Mouse (Mus musculus) liver, embryonic 12.5 days (tissue): ENCODE results near the gene D17Wsu92e. TPM values are rescaled to one million over a fixed set of nuclear protein-coding genes. Genes with fewer than 3 reads are reported as not detected.

Experiments
- ATAC-seq: fragments of 200-750 bp; cut with Nextera tagmentation; 2 replicates; pipeline ENCODE4 v1.8.0; 2017; ENCODE audit warnings: moderate number of reproducible peaks, mild to moderate bottlenecking, moderate library complexity
- H3K27ac ChIP-seq: fragments of 300-500 bp; sonication (generic); 2 replicates; pipeline ENCODE4 v1.5.1; 2016; ENCODE audit warnings: mild to moderate bottlenecking
- H3K27me3 ChIP-seq: fragments of 300-500 bp; sonication (generic); replicated peaks from 2 replicates; pipeline ENCODE4 v1.6.1; 2016; ENCODE audit warnings: mild to moderate bottlenecking, moderate library complexity
- H3K36me3 ChIP-seq: fragments of 300-500 bp; sonication (generic); 2 replicates; pipeline ENCODE4 v1.6.1; 2016; ENCODE audit warnings: mild to moderate bottlenecking, moderate library complexity
- H3K4me1 ChIP-seq: fragments of 300-500 bp; sonication (generic); 2 replicates; pipeline ENCODE4 v1.6.1; 2016
- H3K4me2 ChIP-seq: fragments of 300-500 bp; sonication (generic); 2 replicates; pipeline ENCODE4 v1.6.1; 2016; ENCODE audit warnings: mild to moderate bottlenecking, moderate library complexity
- H3K4me3 ChIP-seq: fragments of 300-500 bp; sonication (generic); 2 replicates; pipeline ENCODE4 v1.5.1; 2016; ENCODE audit warnings: mild to moderate bottlenecking, moderate library complexity
- H3K9ac ChIP-seq: fragments of 300-500 bp; sonication (generic); 2 replicates; pipeline ENCODE4 v1.6.1; 2016; ENCODE audit warnings: mild to moderate bottlenecking, moderate library complexity
- H3K9me3 ChIP-seq: fragments of 300-500 bp; sonication (generic); replicated peaks from 2 replicates; pipeline ENCODE4 v1.6.1; 2016; ENCODE audit warnings: mild to moderate bottlenecking, moderate library complexity
- WGBS: fragments of 180-500 bp; shearing (Covaris S2); methylation state at CpG from one replicate; pipeline ENCODE4 v1.1.7; 2016; ENCODE audit not compliant: insufficient replicate concordance; 5-methylcytosine and 5-hydroxymethylcytosine counted together
- polyA plus RNA-seq: library from polyadenylated mRNA; unstranded; fragments of >200 nt; fragmentation: Nextera tagmentation; extraction: Ambion mirVana; gene quantifications from 2 replicates; pipeline ENCODE4 v1.2.1, GENCODE M21; 2016

The D17Wsu92e gene
- polyA plus RNA-seq, 1 experiment from 2014 or later: 17.1 TPM

DNA sequence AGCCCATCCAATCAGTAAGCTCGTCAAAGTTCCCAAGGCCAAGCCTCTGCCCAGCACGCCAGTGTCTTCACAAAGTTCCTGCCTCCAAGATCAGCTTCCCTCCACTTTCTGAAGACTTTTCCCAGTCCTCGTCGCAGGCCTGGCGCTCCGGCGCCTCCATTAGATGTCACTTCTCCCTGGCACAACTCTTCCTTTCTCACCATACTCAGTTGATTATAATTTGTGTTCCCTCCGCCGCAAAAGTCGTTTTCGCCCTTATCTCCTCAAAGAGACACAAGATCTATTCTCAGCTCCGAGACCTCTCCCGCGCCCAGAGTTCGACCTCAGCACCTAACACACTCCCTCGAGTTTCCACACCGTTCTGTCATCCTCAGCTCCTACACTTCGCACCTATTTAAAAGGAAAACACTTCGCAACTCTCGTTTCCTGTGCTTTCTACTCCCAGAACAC lies 902 bp downstream of the D17Wsu92e start:
- no peaks in the 10 kb centered on the region for H3K36me3 ChIP-seq

DNA sequence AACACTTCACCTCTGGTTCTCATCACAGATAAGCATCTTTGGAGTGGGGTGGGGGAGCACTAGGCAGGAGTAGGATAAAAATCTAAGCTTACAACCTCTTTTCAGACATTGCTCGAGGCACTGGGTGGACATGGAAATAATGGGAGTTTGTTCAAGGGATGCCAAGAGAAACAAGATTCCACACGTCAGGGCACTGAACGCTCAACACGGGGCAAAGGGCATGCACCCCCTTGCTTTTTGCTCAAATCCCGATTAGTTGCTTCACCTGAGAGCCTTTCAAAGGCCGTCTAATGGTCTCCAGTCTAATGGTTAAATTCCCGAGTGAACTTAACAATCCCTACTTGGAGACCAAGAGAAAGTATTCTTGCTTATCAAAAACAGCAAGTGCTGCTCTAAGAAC lies 1.4 kb downstream of the D17Wsu92e start:
- H3K36me3 ChIP-seq: no peaks in the 10 kb centered on the region
- H3K9ac ChIP-seq: peak overlapping the region; percentile 97
- H3K4me2 ChIP-seq: peak overlapping the region; percentile 86
- 19% methylated on average over 7 of the region's 7 CpGs for WGBS
- H3K27me3 ChIP-seq: no peaks in the 10 kb centered on the region
- peak overlapping the region; percentile 97 for H3K4me3 ChIP-seq
- ATAC-seq: no peak
- H3K27ac ChIP-seq: peak overlapping the region; percentile 93
- peaks cover 66% of the 10 kb centered on the region for H3K4me1 ChIP-seq
- H3K9me3 ChIP-seq: no peaks in the 10 kb centered on the region

More for the DNA sequence above, 902 bp downstream of the D17Wsu92e start:
- no peak for ATAC-seq
- WGBS: under 1% methylated on average over 20 of the region's 20 CpGs
- H3K4me3 ChIP-seq: peak overlapping the region; percentile 97
- H3K27ac ChIP-seq: peak overlapping the region; percentile 93
- H3K4me2 ChIP-seq: peak overlapping the region; percentile 86
- no peaks in the 10 kb centered on the region for H3K9me3 ChIP-seq
- H3K27me3 ChIP-seq: no peaks in the 10 kb centered on the region
- peak overlapping the region; percentile 97 for H3K9ac ChIP-seq
- peaks cover 63% of the 10 kb centered on the region for H3K4me1 ChIP-seq

- H3K27me3 ChIP-seq: no peaks in the 10 kb centered on the region
- peaks cover 77% of the 10 kb centered on the region for H3K4me1 ChIP-seq
- H3K9ac ChIP-seq: no peak overlapping the region
- no peak for ATAC-seq
- no peak overlapping the region for H3K27ac ChIP-seq
- H3K9me3 ChIP-seq: no peaks in the 10 kb centered on the region
- no peak overlapping the region for H3K4me2 ChIP-seq
- H3K36me3 ChIP-seq: 0 out of 2 replicates have a peak, but pooled peaks cover 10% of the 10 kb centered on the region
- no peak overlapping the region for H3K4me3 ChIP-seq
Observed at GRCm38 (mm10) chr17:27814606-27815005, 5.8 kb downstream of the D17Wsu92e start.

DNA sequence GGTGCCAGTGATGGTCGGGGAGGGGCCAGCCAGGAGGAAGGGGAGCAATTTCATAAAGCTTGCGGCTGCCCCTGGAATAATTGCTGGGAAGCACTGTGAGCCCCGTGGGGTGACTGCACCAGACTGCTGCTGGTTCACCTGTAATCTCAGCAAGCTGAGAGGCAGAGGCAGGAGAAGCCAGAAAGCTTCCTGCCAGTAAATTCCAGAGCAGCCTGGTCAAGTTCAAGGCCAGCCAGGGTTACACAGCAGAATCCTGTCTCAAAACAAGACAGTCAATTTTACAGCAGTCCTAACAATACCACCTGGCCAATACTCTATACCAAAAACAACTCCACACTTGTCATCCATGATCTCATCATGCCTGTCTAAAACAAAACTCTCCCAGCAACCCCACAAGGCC lies 8.5 kb downstream of the D17Wsu92e start:
- no peak overlapping the region for H3K9ac ChIP-seq

GRCm38 (mm10) chr17:27810569-27811331 lies 9.7 kb downstream of the D17Wsu92e start:
- no peak overlapping the region for H3K4me3 ChIP-seq
- WGBS: 78% methylated on average over 16 of the region's 16 CpGs
- no peaks in the 10 kb centered on the region for H3K27me3 ChIP-seq
- peak overlapping the region; percentile 5; the same call in 1 of the 2 replicates for H3K27ac ChIP-seq
- H3K9ac ChIP-seq: no peak overlapping the region
- H3K4me1 ChIP-seq: peaks cover 62% of the 10 kb centered on the region
- H3K36me3 ChIP-seq: 0 out of 2 replicates have a peak, but pooled peaks cover 10% of the 10 kb centered on the region
- no peak for ATAC-seq
- no peak overlapping the region for H3K4me2 ChIP-seq
- no peaks in the 10 kb centered on the region for H3K9me3 ChIP-seq

More for the DNA sequence above, 8.5 kb downstream of the D17Wsu92e start:
- H3K4me1 ChIP-seq: peaks cover 61% of the 10 kb centered on the region
- 0 out of 2 replicates have a peak, but pooled peaks cover 10% of the 10 kb centered on the region for H3K36me3 ChIP-seq
- ATAC-seq: no peak
- H3K27me3 ChIP-seq: no peaks in the 10 kb centered on the region
- no peak overlapping the region for H3K27ac ChIP-seq
- WGBS: 69% methylated on average over 3 of the region's 3 CpGs
- H3K4me3 ChIP-seq: no peak overlapping the region
- no peaks in the 10 kb centered on the region for H3K9me3 ChIP-seq
- H3K4me2 ChIP-seq: no peak overlapping the region

DNA sequence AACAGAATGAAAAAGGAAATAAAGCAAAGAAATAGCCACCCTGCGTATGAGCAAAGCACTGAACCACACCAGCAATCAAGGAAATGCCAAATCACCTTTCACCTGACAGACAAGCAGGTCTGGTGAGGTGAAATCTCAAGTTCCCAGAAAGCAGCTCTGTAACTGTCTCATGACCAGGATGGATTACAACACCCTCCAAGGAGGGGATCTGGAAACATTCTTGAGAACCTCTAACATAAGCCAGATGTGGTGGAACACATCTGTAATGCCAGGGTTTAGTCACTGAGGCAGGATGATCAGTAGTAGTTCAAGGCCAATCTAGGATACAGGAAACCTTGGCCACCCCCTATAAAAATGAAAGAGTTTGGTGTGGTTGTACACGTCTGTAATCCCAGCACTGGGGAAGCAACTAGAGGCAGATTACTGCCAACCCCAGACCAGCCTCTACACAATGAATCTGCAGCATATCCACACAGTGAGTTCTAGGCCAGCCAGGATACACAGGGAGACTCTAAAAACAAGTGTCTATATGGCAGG lies 12.8 kb downstream of the D17Wsu92e start:
- Histone ChIP-seq H3K4me3 (no peak overlapping the region), H3K9me3 (no peaks in the 10 kb centered on the region), H3K4me2 (no peak overlapping the region), H3K4me1 (peaks cover 76% of the 10 kb centered on the region), H3K27ac (no peak overlapping the region), H3K9ac (no peak overlapping the region), H3K27me3 (no peaks in the 10 kb centered on the region), H3K36me3 (peaks cover 13% of the 10 kb centered on the region; the same call in 1 of the 2 replicates)
- 60% methylated on average over 2 of the region's 2 CpGs for WGBS
- ATAC-seq: no peak

GRCm38 (mm10) chr17:27804803-27805770 lies 15.4 kb downstream of the D17Wsu92e start:
- H3K4me1 ChIP-seq: peaks cover 66% of the 10 kb centered on the region
- no peaks in the 10 kb centered on the region; the same call in 1 of the 2 replicates for H3K9me3 ChIP-seq
- 53% methylated on average over 10 of the region's 10 CpGs for WGBS
- H3K9ac ChIP-seq: no peak overlapping the region
- H3K27ac ChIP-seq: no peak overlapping the region
- ATAC-seq: 0 out of 2 replicates have a peak, but pooled peaks have one; percentile 54
- no peaks in the 10 kb centered on the region for H3K27me3 ChIP-seq
- H3K4me2 ChIP-seq: no peak overlapping the region
- H3K4me3 ChIP-seq: no peak overlapping the region
- H3K36me3 ChIP-seq: peaks cover 9% of the 10 kb centered on the region; the same call in 1 of the 2 replicates

- no peak overlapping the region for H3K9ac ChIP-seq
- H3K4me3 ChIP-seq: no peak overlapping the region
- peaks cover 72% of the 10 kb centered on the region for H3K4me1 ChIP-seq
Observed at GRCm38 (mm10) chr17:27804156-27804690, 16.2 kb downstream of the D17Wsu92e start.

DNA sequence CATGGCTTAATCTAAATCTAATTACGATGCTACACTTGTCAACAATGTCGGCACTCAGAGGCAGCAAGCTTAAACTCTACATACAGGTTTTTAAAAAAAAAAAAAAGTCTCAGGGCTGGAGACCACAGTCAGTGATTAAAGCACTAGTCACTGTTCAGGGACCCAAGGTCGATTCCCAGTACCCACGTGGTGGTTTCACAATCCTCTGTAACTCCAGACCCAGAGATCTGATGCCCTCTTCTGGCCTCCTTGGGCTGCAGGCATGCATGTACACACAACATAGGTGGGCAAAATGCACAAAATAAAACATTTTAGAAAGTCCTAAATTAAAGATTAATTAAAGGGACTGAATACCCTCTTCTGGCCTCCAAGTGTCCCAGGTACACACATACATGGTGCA lies 16.7 kb downstream of the D17Wsu92e start:
- no peak overlapping the region for H3K4me2 ChIP-seq
- no peaks in the 10 kb centered on the region; the same call in 1 of the 2 replicates for H3K9me3 ChIP-seq
- no peak overlapping the region for H3K4me3 ChIP-seq
- H3K27me3 ChIP-seq: no peaks in the 10 kb centered on the region
- H3K36me3 ChIP-seq: peaks cover 6% of the 10 kb centered on the region; the same call in 1 of the 2 replicates
- 63% methylated on average over 4 of the region's 4 CpGs for WGBS
- no peak for ATAC-seq
- no peak overlapping the region for H3K27ac ChIP-seq
- no peak overlapping the region for H3K9ac ChIP-seq
- peaks cover 77% of the 10 kb centered on the region for H3K4me1 ChIP-seq

More at GRCm38 (mm10) chr17:27804156-27804690, 16.2 kb downstream of the D17Wsu92e start:
- WGBS: 76% methylated on average over 7 of the region's 7 CpGs
- no peak overlapping the region for H3K4me2 ChIP-seq
- no peak for ATAC-seq
- no peaks in the 10 kb centered on the region; the same call in 1 of the 2 replicates for H3K9me3 ChIP-seq
- no peaks in the 10 kb centered on the region for H3K27me3 ChIP-seq
- H3K36me3 ChIP-seq: peaks cover 6% of the 10 kb centered on the region; the same call in 1 of the 2 replicates
- H3K27ac ChIP-seq: 0 out of 2 replicates have a peak overlapping the region, but pooled peaks have one; percentile 3

- 71% methylated on average over 9 of the region's 9 CpGs for WGBS
Observed at GRCm38 (mm10) chr17:27800710-27801648, 19.5 kb downstream of the D17Wsu92e start.

More at GRCm38 (mm10) chr17:27800710-27801648, 19.5 kb downstream of the D17Wsu92e start:
- Histone ChIP-seq H3K4me2 (no peak overlapping the region), H3K4me1 (peaks cover 85% of the 10 kb centered on the region), H3K9me3 (no peaks in the 10 kb centered on the region; the same call in 1 of the 2 replicates), H3K9ac (no peak overlapping the region), H3K36me3 (peaks cover 6% of the 10 kb centered on the region; the same call in 1 of the 2 replicates), H3K27me3 (no peaks in the 10 kb centered on the region), H3K4me3 (no peak overlapping the region), H3K27ac (peak overlapping the region; percentile 42; the same call in 1 of the 2 replicates)
- ATAC-seq: no peak
